ENCODE assay signal across 15 mouse cellular contexts in the genomic region with DNA sequence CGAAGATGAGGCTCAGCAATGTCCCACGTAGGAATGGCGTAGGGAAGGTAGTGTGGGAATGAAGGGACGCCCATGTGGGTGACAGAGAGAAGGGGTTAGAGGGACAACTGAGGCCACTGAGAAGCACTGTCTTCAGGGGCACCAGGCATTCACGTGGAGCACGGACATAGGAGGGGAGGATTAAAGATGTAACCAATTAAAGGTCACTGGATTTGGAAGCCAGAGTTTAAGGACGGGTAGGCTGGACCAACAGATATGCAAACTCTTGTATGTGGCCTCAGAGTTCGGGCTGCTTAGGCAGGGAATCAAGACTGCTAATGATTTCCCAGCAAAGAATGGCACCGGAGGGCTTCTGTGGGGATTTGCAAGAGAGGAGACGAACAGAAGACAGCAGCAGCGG.
DNase-seq lines count a peak whose midpoint lies in the region; ATAC-seq and TF ChIP-seq lines count a peak whose summit lies in the region.
"Had no signal": no experiment of that assay in that cellular context is flagged by ENCODE, and none has a peak within 500 bp of the region (broad histone marks: within the 10 kb centered on the region; RNA-seq: fewer than 3 reads in every experiment).

No protein-coding gene starts in this region.

- no peaks in the 10 kb centered on the region for H3K9me3 ChIP-seq in embryonic facial prominence, embryonic 12.5 days
- no peaks in the 10 kb centered on the region for H3K9me3 ChIP-seq in embryonic facial prominence, embryonic 10.5 days
- H3K9me3 ChIP-seq in intestine, embryonic 14.5 days (ENCODE audit: control insufficient read depth, low read length): no peaks in the 10 kb centered on the region
- no peaks in the 10 kb centered on the region for H3K9me3 ChIP-seq in intestine, postnatal 0 days (ENCODE audit: control insufficient read depth)
- no peaks in the 10 kb centered on the region for H3K9me3 ChIP-seq in lung, postnatal 0 days (ENCODE audit: low read length)
- H3K9me3 ChIP-seq: forebrain, embryonic 13.5 days; hindbrain, embryonic 13.5 days; neural tube, embryonic 13.5 days had no signal

- no peak overlapping the region for H3K4me3 ChIP-seq in embryonic facial prominence, embryonic 12.5 days
- no peak overlapping the region for H3K4me3 ChIP-seq in embryonic facial prominence, embryonic 10.5 days
- no peak overlapping the region for H3K4me3 ChIP-seq in intestine, embryonic 14.5 days (ENCODE audit: low read depth, low read length)
- H3K4me3 ChIP-seq in intestine, postnatal 0 days (ENCODE audit: low read depth, low read length): no peak overlapping the region
- no peak overlapping the region for H3K4me3 ChIP-seq in lung, postnatal 0 days (ENCODE audit: low read depth, low read length)
- H3K4me3 ChIP-seq: forebrain, embryonic 13.5 days; hindbrain, embryonic 13.5 days; neural tube, embryonic 13.5 days had no signal

- H3K27ac ChIP-seq in embryonic facial prominence, embryonic 12.5 days: peak overlapping the region; percentile 37; the same call in 1 of the 2 replicates
- H3K27ac ChIP-seq in embryonic facial prominence, embryonic 10.5 days (replicated peaks): no peak overlapping the region
- peak overlapping the region; percentile 64 for H3K27ac ChIP-seq in intestine, embryonic 14.5 days (ENCODE audit: low read depth)
- no peak overlapping the region for H3K27ac ChIP-seq in intestine, postnatal 0 days (ENCODE audit: low read depth, low read length)
- H3K27ac ChIP-seq in lung, postnatal 0 days (ENCODE audit: low read length): peak overlapping the region; percentile 57; the same call in 1 of the 2 replicates
- H3K27ac ChIP-seq: forebrain, embryonic 13.5 days; hindbrain, embryonic 13.5 days; neural tube, embryonic 13.5 days had no signal

- peaks cover 17% of the 10 kb centered on the region for H3K4me1 ChIP-seq in embryonic facial prominence, embryonic 12.5 days
- H3K4me1 ChIP-seq in embryonic facial prominence, embryonic 10.5 days: peaks cover 21% of the 10 kb centered on the region; the same call in 1 of the 2 replicates
- peaks cover 21% of the 10 kb centered on the region for H3K4me1 ChIP-seq in intestine, embryonic 14.5 days (replicated peaks; ENCODE audit: control insufficient read depth, insufficient read depth, low read length)
- H3K4me1 ChIP-seq in intestine, postnatal 0 days (replicated peaks; ENCODE audit: control insufficient read depth, insufficient read depth, low read length): no peaks in the 10 kb centered on the region
- no peaks in the 10 kb centered on the region for H3K4me1 ChIP-seq in lung, postnatal 0 days (ENCODE audit: insufficient read depth, low read depth, low read length)
- H3K4me1 ChIP-seq: forebrain, embryonic 13.5 days; hindbrain, embryonic 13.5 days; neural tube, embryonic 13.5 days had no signal

- WGBS in embryonic facial prominence, embryonic 12.5 days: 79% methylated on average over 11 of the region's 11 CpGs
- WGBS in embryonic facial prominence, embryonic 10.5 days: 85% methylated on average over 11 of the region's 11 CpGs
- WGBS in intestine, embryonic 14.5 days: 74% methylated on average over 11 of the region's 11 CpGs
- WGBS in intestine, postnatal 0 days: 85% methylated on average over 11 of the region's 11 CpGs
- 76% methylated on average over 11 of the region's 11 CpGs for WGBS in lung, postnatal 0 days

- no peak overlapping the region for H3K4me2 ChIP-seq in embryonic facial prominence, embryonic 12.5 days (replicated peaks)
- no peak overlapping the region for H3K4me2 ChIP-seq in intestine, embryonic 14.5 days (ENCODE audit: low read length)
- H3K4me2 ChIP-seq in intestine, postnatal 0 days (replicated peaks; ENCODE audit: low read depth): no peak overlapping the region
- no peak overlapping the region for H3K4me2 ChIP-seq in lung, postnatal 0 days (replicated peaks; ENCODE audit: low read depth, low read length)
- H3K4me2 ChIP-seq: forebrain, embryonic 13.5 days; hindbrain, embryonic 13.5 days; neural tube, embryonic 13.5 days had no signal

- TF ChIP-seq CTCF in intestine, postnatal 0 days (IDR thresholded peaks at IDR 0.05; ENCODE audit: low read depth): no peak
- no peak for TF ChIP-seq CTCF in lung, postnatal 0 days (IDR thresholded peaks at IDR 0.05)

- H3K9ac ChIP-seq in embryonic facial prominence, embryonic 12.5 days: no peak overlapping the region
- H3K9ac ChIP-seq in intestine, embryonic 14.5 days (ENCODE audit: low read length): no peak overlapping the region
- H3K9ac ChIP-seq in intestine, postnatal 0 days (ENCODE audit: low read depth, low read length): no peak overlapping the region
- no peak overlapping the region for H3K9ac ChIP-seq in lung, postnatal 0 days (replicated peaks; ENCODE audit: low read depth)
- H3K9ac ChIP-seq: forebrain, embryonic 13.5 days; hindbrain, embryonic 13.5 days; liver, postnatal 0 days; neural tube, embryonic 13.5 days had no signal

- peaks cover 32% of the 10 kb centered on the region for H3K36me3 ChIP-seq in embryonic facial prominence, embryonic 12.5 days
- H3K36me3 ChIP-seq in embryonic facial prominence, embryonic 10.5 days (replicated peaks): peaks cover 78% of the 10 kb centered on the region
- H3K36me3 ChIP-seq in intestine, embryonic 14.5 days (ENCODE audit: control insufficient read depth, insufficient read depth, low read length): peaks cover 48% of the 10 kb centered on the region
- peaks cover 6% of the 10 kb centered on the region; the same call in 1 of the 2 replicates for H3K36me3 ChIP-seq in intestine, postnatal 0 days (ENCODE audit: control insufficient read depth, insufficient read depth)
- H3K36me3 ChIP-seq in lung, postnatal 0 days (ENCODE audit: insufficient read depth, low read length): 0 out of 2 replicates have a peak, but pooled peaks cover 12% of the 10 kb centered on the region

- no peak for DNase-seq in embryonic facial prominence, embryonic 10.5 days (ENCODE audit: low spot score)
- no peak for DNase-seq in intestine, embryonic 14.5 days (ENCODE audit: low spot score)
- no peak for DNase-seq in lung, postnatal 0 days (ENCODE audit: low spot score)
- DNase-seq in lung, postnatal 25 days (ENCODE audit: low spot score): no peak
- DNase-seq in thymus, adult 18-20 months: no peak
- DNase-seq: kidney, adult 18-20 months; kidney, postnatal 4 days; liver, postnatal 0 days; right cerebral cortex, postnatal 4 days; thymus, postnatal 36 days had no signal

- no peak for TF ChIP-seq EP300 in lung, postnatal 0 days (IDR thresholded peaks at IDR 0.05)

- no peak for ATAC-seq in embryonic facial prominence, embryonic 12.5 days (ENCODE audit: insufficient number of reproducible peaks, insufficient read depth, low FRiP score, low TSS enrichment)
- ATAC-seq in intestine, embryonic 14.5 days (replicated peaks; ENCODE audit: low FRiP score, low TSS enrichment, low read depth): no peak
- no peak for ATAC-seq in intestine, postnatal 0 days
- ATAC-seq in lung, postnatal 0 days: no peak
- ATAC-seq: forebrain, embryonic 13.5 days; liver, postnatal 0 days had no signal

- no peaks in the 10 kb centered on the region for H3K27me3 ChIP-seq in embryonic facial prominence, embryonic 12.5 days
- no peaks in the 10 kb centered on the region for H3K27me3 ChIP-seq in embryonic facial prominence, embryonic 10.5 days (replicated peaks; ENCODE audit: low read depth, poor library complexity, severe bottlenecking)
- H3K27me3 ChIP-seq in intestine, embryonic 14.5 days (replicated peaks; ENCODE audit: control insufficient read depth, insufficient read depth, low read length): no peaks in the 10 kb centered on the region
- no peaks in the 10 kb centered on the region for H3K27me3 ChIP-seq in intestine, postnatal 0 days (replicated peaks; ENCODE audit: control insufficient read depth, insufficient read depth, low read length)
- no peaks in the 10 kb centered on the region for H3K27me3 ChIP-seq in lung, postnatal 0 days (replicated peaks; ENCODE audit: insufficient read depth, low read length)
- H3K27me3 ChIP-seq: forebrain, embryonic 13.5 days; hindbrain, embryonic 13.5 days; neural tube, embryonic 13.5 days had no signal

Comparison
In these comparisons a context has a peak if more than half of its experiments do, and no peak if none do; other contexts are left out.
1. H3K27ac ChIP-seq: peak in embryonic facial prominence, embryonic 12.5 days (single experiment), intestine, embryonic 14.5 days (single experiment) and lung, postnatal 0 days (single experiment); none in embryonic facial prominence, embryonic 10.5 days (single experiment) and intestine, postnatal 0 days (single experiment).